Mouse (Mus musculus) frontal cortex, postnatal 14 days (tissue): ENCODE data around the gene Tmem121.
"Not testable (repeated sequence)": the region's sequence is repeated elsewhere in the genome, so short reads cannot be mapped to it uniquely, and the experiment has no call there.

Experiments used
- DNase-seq, 2 experiments: peaks; one replicate each; pipeline ENCODE4 v3.0.0; 2022; ENCODE audit warnings: low spot score in 2 of 2

Gene Tmem121

DNA sequence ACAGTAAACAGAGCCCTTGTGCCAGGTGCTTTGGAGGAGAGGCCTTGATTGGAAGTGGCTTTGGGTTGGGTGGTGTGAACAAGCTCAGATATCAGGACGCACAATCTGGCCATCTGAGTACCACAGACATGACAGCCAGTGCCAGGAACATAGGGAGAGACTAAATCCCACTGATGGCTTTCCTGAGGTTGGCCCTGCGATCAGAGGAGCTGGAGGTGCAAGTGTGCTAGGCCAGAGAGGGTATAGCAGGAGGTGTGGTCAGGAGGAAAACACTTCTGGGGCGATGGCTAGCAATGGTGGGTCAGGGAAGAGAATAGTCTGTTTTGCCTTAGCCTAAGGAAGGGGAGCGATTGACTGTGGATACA lies 1.3 kb downstream of the Tmem121 start:
- DNase-seq = no peak

DNA sequence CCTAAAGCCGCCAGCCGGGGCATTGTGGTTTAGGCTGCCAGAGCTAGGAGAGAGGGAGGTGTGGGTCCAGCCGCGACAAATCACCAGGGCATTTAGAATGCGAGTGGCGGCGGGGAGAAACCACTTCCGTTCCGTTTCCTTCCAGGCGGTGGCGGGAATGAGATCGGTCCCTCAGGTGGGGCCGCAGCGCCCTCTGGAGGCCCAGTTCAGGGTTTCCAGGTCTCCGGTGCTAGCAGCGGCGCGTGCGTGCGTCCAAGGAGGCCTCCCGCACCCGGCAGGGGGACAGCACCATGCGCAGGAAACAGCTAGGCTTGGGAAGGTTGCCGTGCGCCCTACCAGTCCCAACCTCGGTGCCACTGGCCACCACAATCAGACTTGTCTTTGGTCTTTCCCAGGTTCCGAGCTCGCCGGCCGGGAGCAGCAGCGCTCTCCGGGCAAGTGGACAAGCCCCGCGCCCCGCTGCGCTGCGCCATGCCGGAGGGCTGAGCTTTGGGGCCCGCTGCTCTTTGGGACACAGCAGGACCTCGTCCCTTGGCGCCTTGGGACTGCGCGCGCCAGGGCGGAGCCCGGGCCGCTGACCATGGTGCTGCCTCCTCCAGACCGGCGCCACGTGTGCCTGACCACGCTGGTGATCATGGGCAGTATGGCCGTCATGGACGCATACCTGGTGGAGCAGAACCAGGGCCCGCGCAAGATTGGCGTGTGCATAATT lies 2.0 kb downstream of the Tmem121 start:
- DNase-seq = peak; percentile 77 to 89

DNA sequence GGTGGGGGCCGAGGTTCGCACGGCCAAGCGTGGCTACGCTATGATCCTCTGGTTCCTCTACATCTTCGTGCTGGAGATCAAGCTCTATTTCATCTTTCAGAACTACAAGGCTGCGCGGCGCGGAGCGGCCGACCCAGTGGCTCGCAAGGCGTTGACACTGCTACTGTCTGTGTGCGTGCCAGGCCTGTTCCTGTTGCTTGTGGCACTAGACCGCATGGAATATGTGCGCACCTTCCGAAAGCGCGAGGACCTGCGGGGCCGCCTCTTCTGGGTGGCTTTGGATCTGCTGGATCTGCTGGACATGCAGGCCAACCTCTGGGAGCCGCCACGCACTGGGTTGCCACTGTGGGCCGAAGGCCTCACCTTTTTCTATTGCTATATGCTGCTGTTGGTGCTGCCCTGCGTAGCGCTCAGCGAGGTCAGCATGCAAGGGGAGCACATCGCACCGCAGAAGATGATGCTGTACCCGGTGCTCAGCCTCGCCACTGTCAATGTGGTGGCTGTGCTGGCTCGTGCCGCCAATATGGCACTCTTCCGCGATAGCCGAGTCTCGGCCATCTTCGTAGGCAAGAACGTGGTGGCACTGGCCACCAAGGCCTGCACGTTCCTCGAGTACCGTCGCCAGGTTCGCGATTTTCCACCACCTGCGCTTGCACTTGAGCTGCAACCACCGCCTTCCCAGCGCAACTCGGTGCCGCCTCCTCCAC lies 2.8 kb downstream of the Tmem121 start:
- DNase-seq = peak in 1 of 2 experiments; percentile 26

DNA sequence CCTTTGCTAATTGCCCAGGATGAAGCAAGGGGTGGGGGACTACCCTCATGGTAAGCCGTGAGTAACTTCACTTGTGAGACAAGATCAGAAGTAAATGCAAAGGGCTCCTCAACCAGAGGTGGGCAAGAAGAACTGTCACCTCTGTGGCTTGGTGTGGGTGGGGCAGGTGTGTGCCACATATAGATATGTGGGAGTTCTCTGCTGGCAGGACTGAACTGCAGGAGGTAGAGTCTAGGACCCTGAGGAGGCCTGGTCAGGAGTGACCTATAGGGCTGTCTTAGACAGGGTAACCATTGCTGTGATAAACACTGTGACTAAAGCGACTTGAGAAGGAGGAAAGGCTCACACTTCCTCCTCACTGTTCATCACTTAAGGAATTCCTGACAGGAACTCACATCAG lies 7.7 kb downstream of the Tmem121 start:
- no peak for DNase-seq

GRCm38 (mm10) chr12:113199132-113199531 lies 13.4 kb downstream of the Tmem121 start:
- DNase-seq = not testable (repeated sequence)

DNA sequence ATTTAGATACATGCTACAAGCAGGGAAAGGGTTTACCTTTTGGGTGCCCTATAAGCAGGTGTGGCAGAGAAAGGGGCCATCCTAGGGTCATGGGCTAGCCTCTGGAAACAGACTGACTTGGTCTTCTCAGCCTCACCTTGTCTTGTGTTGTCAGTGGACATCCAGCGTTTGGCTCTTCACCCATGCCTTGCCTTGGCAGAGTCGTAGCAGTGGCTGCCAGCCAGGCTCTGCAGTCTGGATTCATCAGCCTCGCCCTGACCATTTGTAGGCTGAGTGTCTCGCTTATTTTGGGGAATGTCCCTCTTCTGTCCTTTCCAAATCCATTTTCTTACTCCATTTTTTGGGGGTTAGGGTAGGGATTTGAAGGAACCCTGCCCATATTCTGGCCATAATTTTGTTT lies 15.6 kb downstream of the Tmem121 start:
- DNase-seq = no peak

DNA sequence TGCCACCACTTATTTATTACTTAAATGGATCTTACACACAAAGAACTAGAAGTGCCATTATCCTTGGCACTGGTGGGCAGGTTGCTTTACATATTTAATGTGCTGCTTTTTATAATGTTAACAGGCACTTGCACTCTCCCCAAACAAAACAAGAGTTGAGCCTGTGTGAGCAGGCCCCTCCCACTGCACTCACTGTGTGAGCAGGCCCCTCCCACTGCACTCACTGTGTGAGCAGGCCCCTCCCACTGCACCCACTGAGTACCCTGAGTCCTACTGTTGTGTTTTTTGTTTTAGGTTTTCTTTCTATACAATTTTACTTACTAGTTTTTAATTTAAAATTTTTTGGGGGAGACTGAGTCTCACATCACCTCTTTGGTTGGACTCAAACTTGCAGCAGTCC lies 16.3 kb downstream of the Tmem121 start:
- DNase-seq = no peak

DNA sequence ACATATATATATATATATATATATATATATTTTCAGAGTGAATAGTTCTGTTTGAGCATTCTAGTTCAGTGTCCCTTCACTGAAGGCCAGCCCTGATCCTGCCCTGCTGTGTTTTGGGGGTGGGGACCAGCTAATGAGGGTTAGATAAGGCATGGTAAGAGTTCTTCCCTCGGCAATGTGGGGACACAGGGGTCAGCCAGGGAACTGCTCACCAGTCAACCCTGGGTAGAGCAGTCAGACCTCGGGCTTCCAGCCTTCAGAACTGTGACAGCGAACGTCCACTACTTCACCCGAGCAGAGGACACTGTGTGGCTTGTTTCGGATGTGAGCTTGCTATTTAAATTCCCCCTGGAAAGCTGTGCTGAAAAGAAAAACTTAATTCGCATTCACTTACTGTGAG lies 17.8 kb downstream of the Tmem121 start:
- no peak for DNase-seq

DNA sequence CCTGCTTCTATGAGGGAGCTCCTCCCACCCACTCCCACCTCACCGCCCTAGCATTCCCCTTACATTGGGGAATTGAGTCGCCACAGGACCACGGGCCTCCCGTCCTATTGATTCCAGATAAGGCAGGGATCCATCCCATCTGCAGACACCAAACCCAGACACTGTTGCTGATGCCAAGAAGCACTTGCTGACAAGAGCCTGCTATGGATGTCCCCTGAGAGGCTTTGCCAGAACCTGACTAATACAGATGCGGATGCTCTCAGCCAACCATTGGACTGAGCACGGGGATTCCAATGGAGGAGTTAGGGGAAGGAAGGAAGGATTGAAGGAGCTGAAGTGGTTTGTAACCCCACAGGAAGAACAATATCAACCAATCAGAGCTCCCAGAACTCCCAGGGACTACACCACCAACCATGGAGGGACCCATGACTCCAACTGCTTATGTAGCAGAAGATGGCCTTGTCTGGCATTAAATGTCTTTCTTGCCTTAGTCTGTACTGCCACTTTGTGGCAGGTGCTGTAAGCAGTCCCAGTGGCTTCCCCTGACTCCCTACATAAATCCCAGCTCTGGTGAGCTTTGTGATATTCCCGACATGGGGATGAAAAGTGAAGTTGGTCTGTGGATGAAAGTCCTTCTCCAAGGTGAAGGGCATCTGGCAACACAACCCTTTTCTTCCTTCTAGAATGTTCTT lies 19.7 kb downstream of the Tmem121 start:
- DNase-seq = no peak

- DNase-seq = no peak
Measured at GRCm38 (mm10) chr12:113207737-113208136, 22.0 kb downstream of the Tmem121 start.

GRCm38 (mm10) chr12:113210586-113211378 lies 25.1 kb downstream of the Tmem121 start:
- no peak for DNase-seq

DNA sequence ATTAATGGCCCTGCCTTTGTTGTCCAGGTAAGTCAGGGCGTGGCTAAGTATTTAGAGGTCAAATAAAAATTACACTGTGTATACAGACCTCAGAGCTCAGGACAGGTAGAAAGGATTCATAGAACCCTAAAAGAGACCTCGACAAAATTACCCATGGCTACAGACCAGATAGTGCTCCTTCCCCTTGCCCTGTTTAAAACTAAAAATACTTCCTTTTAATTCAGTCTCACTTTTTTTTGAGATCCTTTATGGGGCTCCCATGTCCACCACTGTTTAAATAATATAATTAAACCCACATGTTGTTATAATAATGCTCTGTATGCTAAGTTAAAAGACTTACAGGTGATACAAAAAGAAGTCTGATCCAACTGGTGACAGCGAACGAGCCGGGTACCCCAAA lies 26.0 kb downstream of the Tmem121 start:
- DNase-seq = no peak

DNA sequence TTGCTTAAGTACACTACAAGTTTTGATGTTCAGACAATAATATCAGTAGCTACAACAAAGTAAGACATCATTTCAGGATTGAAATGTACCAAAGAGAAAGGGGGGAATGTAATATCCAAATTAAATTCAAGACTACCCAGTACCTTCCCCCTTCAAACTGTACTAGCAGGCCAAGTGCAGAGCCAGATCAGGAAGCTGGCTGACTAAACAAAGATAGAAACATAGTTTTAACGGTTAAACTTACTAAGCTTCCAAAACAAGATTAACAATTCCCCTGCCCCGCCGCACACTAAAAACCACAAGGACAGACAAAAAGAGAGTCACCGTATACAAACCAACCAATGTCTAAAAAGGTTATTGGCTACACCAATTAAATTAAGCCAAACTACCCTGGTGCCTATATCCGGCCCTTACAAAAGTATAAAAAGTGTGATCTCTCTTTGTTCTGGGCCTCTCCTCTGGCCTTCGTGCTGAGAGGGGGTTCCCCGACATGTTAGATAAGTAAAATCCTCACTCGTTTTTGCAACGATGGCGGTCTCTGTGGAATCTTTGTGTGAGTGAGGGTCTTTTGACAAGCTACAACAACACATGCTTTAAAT lies 26.7 kb downstream of the Tmem121 start:
- no peak for DNase-seq

GRCm38 (mm10) chr12:113213226-113213625 lies 27.5 kb downstream of the Tmem121 start:
- no peak for DNase-seq

GRCm38 (mm10) chr12:113214072-113214808 lies 28.5 kb downstream of the Tmem121 start:
- no peak for DNase-seq

- DNase-seq = no peak
Measured at GRCm38 (mm10) chr12:113214972-113215666, 29.4 kb downstream of the Tmem121 start.

DNA sequence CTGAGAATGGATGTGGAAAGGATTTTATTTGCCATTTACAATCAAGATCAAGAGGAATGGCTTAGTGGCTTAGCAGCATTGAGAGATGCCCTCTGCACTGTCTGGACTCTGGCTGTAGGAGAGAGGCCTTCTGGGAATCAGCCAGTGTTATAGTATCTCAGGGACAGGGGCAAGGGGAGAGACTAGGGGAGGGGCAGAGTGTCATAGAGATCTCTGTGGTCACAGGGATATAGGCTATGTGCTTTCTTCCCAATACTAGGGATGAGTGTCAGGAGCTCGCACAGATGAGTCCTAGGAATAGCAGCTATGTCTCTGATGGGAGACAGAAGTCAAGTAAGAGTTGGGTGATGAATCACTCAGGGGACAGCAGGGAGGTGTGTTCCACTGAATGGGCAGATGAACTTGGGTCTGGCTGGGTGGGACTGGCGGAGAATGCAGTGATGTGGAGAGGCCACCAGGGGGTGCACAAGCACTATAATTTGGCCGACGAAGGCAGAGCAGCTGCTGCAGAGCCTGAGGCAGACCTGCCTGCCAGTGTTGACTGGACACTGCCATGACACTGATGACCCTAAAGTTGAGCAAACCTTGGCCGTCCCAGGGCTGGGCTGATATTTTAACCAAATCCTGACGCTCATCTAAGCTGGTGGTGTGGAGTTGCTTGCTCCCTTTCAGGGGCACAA lies 30.1 kb downstream of the Tmem121 start:
- DNase-seq = peak in 1 of 2 experiments; percentile 54

DNA sequence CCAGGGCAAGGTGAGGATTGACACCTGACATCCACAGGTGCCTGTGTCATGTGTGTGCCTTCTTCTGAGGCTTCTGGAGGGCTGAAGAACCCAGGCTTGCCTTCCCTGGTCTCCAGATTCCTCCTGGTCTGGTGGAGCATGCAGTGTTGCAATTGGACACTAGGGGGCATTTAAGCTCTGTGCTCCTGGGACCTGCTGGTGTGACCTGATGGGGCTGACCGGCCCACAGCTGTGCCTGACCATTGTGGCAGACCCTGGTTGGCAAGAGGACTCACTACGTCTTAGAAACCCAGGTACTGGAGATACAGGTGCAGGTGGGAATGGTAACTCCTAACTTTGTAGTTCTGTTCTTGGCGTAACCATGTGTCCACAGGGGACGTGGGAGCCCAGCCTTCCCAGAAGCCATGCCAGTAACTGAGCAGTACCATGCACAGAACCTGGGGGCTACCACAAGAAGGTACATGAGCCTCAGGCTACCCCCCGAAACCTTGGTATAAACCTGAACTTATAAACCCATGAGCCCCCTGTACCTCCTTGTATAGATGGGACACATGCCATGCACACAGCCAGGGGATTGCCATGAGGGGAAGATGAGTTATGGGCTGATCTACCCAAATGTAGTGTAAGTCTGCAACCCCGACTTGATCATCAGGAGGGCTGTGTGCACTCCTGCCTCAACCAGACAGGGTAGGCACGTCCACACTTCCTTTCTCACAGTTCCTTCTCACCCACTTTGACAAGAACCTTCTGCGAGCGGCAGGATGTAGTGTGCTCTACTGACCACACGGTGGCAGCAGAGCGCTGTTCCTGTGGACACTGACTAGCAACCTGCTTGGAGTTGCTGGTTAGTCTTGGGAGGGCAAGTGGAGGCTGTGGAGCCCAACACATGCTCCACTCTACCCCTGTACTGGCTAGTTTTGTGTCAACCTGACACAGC lies 31.8 kb downstream of the Tmem121 start:
- DNase-seq = peak; percentile 53 to 67

- no peak for DNase-seq
Measured at GRCm38 (mm10) chr12:113219867-113220266, 34.1 kb downstream of the Tmem121 start.
